Mouse (Mus musculus) thymus, postnatal 25 days (tissue): Measurements from ENCODE around the gene Ogfod1.

Source experiments
- DNase-seq: peaks from one replicate; pipeline ENCODE4 v3.0.0; 2022

Ogfod1 gene

GRCm38 (mm10) chr8:94076461-94077192 is 39.6 kb downstream of the Ogfod1 start:
- no peak for DNase-seq

- DNase-seq: no peak
Observed at GRCm38 (mm10) chr8:94087964-94088363, 51.0 kb downstream of the Ogfod1 start.

- DNase-seq: no peak
Observed at GRCm38 (mm10) chr8:94089715-94090114, 52.7 kb downstream of the Ogfod1 start.

- DNase-seq: no peak
Observed at GRCm38 (mm10) chr8:94092848-94093247, 55.9 kb downstream of the Ogfod1 start.

- no peak for DNase-seq
Observed at GRCm38 (mm10) chr8:94094281-94094680, 57.3 kb downstream of the Ogfod1 start.

GRCm38 (mm10) chr8:94098081-94098974 is 61.3 kb downstream of the Ogfod1 start, which contains the start of gene Bbs2:
TSS of gene Bbs2 (minus strand) at chr8:94098928.
- peak; percentile 98 for DNase-seq

- DNase-seq: no peak
Observed at GRCm38 (mm10) chr8:94098996-94099395, 62.0 kb downstream of the Ogfod1 start.

DNA sequence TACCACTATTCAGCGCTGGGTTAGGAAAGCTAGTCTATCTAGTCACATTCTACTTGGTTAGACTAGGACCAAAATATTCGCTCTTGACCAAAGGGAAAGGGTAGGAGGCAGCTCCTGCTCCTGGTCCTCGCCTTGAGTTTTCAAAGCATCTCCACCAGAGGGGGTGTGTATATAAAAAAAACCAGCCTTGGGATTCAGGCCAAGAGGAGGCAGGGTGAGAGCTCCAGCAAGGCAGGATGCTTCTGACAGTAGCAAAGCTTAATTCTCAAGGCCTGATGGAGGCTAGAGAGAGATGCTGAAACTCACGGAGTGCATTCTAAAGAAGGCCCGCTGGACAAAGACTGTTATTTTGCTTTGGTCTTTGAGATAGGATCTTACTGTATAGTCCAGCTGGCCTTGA is 67.1 kb downstream of the Ogfod1 start:
- no peak for DNase-seq

GRCm38 (mm10) chr8:94107871-94108270 is 70.9 kb downstream of the Ogfod1 start:
- no peak for DNase-seq

DNA sequence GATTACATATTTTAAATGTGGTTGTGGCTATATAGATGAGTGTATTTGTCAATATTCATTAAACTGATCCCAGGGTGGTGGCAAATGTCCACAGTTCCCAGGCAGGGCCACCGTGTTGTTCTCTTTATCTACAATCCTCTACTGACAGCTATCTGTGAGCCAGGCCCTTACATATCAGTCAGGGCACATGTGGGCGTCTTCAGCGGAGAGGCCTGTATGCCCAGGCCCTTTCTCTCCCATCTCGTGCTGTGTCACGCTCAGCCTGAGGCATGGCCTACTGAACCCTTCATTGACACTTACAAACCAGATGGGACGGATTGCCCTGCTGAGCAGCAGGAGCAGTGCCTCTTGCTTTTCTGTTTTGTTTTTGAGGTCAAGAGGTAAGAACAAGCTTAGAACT is 72.4 kb downstream of the Ogfod1 start:
- DNase-seq: no peak

- no peak for DNase-seq
Observed at GRCm38 (mm10) chr8:94109835-94110234, 72.8 kb downstream of the Ogfod1 start.

- DNase-seq: no peak
Observed at GRCm38 (mm10) chr8:94110526-94111177, 73.7 kb downstream of the Ogfod1 start.

DNA sequence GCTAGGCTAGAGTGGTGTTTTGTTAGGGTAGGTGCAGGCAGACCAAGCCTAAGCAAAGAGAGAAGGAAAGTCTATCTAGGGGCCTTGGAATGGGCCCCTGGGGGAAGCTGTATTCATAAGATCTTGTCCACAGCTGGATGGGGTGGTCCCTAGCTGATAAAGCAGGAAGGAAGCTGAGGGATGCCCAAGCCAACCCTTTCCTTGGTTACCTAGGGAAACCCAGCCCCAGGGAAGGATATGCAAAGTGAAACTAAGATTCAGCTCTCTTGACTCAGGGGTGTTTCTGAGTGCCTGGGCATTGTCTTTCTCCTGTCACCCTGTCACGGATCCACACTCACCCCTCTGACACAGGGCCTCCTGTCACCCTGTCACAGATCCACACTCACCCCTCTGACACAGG is 76.4 kb downstream of the Ogfod1 start:
- DNase-seq: no peak

DNA sequence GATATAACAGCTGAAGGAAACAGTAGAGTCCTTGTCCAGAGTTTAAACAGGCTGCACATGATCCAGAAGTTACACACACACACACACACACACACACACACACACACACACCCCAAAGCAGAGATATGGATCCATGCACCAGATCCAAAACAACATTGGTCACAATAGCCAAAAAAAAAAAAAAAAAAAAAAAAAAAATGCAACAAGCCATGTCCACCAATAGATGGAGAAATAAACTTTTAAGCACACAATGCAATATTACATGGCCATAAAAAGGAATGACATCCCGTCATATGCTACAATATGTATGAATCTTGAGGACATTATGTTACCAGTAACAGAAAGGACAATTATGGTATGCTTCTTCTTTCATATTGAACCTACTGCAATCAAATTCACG is 77.0 kb downstream of the Ogfod1 start:
- DNase-seq: no peak
